Mouse (Mus musculus) lung, postnatal 0 days (tissue): Measurements from ENCODE around the gene Gm21915.

ENCODE experiments used
- CTCF ChIP-seq: IDR thresholded peaks from 2 replicates; pipeline ENCODE4 v1.5.1; 2016; ENCODE audit warnings: antibody characterized with exemption, mild to moderate bottlenecking
- EP300 ChIP-seq: IDR thresholded peaks from 2 replicates; pipeline ENCODE4 v1.6.1; 2016; ENCODE audit warnings: antibody characterized with exemption, mild to moderate bottlenecking, control low read depth

DNA sequence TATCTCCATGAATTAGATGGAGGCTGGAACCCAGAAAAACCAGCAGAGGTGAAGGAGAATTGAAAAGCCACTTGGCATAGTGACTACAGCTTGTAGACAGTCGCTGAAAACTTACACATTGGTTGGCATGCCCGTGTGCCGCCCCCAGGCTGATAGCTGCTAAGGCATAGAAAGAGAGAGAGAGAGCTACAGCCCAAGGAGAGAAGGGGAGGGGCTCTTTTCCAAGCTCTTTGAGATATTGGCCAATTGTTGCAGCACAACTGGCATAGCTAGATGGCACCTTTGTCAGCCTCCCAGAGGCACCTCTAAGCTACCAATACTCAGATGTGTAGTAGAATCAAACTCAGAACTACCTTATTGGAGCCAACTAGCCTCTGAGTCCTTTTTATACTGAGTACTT, 17.1 kb downstream of the Gm21915 start:
- TF ChIP-seq CTCF (no peak), EP300 (no peak)
